Mouse (Mus musculus) thymus, postnatal 36 days (tissue): ENCODE results near the gene Cbfa2t3.
A peak's percentile ranks its signal among the peaks of the same experiment; 100 is the strongest.
"Not testable (repeated sequence)": the region's sequence is repeated elsewhere in the genome, so short reads cannot be mapped to it uniquely, and the experiment has no call there.

ENCODE experiments used
- DNase-seq, 2 experiments: peaks; one replicate each; pipeline ENCODE4 v3.0.0; 2022; ENCODE audit warnings: mixed read lengths in 2 of 2

Cbfa2t3 gene

DNA sequence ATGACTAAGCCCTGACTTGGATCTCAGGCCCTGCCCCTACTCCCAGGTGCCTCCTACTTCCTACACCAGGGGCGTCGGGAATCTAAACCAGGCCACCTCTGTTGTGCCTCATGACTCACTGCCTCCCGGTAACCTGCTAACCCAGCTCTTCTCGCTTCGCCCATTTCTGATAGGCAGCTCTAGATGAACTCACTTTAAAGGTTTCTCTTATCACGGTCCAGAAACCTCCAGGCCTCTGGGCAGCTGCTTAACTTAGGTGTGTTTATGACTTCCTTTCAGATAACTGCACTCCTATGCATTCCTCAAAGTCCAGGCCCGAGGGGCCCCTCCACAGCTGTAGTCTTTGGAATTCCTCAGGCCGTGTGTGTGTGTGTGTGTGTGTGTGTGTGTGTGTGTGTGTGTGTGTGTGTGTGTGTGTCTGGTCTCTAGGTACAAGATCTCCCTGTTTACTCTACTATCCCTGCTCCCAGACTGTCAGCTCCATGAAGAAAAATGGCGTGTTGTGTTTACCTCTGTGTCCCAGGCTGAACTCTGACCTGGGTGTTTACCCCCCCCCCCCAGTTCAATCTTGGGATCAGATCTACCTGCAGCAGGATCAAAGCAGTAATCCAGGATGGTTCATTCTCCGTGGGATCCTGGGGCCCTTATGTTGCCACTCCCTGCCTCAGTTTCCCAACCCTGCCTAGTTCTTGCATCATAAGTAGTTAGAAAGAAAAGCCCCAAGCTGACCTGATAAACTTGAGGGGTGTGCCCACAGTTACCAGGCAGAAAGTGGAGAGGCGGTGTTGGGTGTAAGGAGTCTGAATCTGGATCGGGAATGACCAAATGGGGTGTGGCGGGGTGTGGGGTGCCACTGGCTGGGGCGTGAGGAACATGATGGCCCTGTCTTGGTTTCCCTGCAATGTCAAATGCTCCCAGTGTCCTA, 62.8 kb downstream of the Cbfa2t3 start:
- no peak for DNase-seq

DNA sequence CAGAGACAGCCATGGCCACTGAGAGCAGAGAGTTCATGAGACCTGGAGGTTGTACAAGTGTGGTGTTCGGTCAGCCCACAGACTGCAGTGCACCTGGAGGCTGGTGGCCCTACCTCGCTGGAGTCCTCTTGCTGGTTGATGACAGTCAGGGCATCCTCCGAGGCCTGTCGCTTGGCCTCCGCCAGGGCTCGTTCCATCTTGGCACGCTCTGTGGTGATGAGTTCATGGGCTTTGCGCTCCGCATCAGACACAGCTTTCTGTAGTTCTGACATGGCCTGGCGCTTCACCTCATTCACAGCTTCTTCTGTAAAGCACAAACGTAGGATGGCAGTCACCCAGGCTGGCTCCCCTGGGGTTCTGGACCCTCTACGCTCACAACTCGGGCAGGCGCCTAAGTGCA, 65.7 kb downstream of the Cbfa2t3 start:
- DNase-seq = no peak

DNA sequence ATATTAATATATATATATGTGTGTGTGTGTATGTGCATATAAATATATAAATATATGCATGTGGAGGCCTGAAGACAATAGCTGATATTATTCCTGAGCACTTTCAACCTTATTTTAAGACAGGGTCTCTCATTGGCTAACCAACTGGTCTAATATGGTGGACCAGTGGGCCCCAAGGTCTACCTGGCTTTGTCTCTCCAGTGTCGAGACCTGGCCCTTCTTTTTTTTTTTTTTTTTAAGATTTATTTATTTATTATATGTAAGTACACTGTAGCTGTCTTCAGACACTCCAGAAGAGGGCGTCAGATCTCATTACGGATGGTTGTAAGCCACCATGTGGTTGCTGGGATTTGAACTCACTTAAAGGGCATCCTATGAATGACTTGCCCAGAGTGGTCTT, 66.8 kb downstream of the Cbfa2t3 start:
- DNase-seq = not testable (repeated sequence)

DNA sequence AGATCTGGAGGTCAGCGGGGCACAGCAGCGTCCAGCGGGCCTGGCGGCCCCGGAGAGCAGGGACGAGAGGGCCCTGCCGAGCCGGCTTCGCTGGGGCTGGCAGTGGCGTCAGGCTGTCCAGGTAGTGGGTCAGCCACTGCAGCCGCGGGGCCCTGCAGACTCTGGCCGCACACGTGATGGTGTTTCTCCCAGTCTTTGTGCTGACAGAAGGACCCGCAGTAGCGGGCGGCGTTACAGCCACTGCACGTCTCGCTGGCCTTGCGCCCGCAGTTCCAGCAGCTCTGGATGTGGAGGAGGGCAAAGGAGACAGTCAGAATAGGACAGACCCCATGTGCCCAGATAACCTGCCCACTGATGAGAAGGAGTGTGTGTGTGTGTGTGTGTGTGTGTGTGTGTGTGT, 68.2 kb downstream of the Cbfa2t3 start:
- no peak for DNase-seq

DNA sequence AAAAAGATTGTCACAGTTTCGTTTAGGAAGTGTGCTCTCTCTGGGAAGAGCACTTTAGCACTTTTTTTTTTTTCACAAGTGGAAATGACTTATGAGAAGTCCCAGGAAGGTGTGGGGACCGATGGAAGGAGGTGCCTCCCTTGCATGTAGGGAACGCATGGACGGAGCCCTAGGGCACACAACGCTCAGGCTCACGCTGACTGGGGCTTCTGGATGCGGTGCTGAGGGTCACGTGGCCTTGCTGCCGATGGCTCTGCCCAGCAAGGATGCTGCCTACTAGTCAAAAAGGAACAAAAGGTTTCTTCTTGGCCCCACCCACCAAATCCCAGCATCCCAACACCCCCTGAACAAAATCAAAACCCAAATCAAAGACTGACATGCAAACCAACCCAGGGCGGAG, 69.5 kb downstream of the Cbfa2t3 start:
- DNase-seq = no peak

DNA sequence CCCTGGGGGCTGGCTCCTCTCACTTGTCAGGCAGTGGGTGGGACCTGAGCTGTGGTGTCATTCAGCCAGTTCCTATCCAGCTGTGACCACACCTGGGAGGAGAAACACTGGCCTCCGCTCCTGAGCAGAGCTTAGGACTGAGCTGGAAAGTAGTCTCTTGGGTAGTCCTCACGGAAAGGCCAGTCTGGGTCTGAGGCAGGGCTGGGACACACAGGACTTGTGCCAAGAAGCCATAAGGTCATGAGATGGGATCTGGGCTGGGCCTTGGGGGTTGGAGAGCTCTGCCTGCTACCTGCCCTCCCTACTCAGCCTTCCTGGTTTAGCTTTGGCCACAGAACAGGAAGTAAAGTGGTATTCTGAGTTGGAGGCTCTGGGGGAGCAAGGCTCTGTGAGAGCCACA, 72.0 kb downstream of the Cbfa2t3 start:
- no peak for DNase-seq

DNA sequence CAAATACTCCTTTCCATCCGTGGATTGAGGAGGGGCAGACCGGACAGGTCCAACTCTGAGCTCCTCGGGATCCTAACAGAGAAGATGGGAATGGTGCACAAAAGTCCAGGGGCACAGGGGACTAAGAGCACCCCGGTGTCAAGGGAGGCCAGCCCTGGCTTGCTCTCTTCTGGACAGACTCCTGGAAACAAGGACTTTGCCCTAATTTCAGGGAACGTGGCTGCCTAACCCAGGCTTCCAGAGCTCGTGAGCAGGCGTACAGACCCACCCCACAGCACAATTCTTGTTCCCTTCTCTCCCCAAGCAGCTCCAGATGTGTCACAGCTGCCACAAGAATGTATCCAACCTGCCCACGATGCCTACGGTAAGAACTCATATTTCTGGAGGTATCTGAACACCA, 73.1 kb downstream of the Cbfa2t3 start:
- no peak for DNase-seq

DNA sequence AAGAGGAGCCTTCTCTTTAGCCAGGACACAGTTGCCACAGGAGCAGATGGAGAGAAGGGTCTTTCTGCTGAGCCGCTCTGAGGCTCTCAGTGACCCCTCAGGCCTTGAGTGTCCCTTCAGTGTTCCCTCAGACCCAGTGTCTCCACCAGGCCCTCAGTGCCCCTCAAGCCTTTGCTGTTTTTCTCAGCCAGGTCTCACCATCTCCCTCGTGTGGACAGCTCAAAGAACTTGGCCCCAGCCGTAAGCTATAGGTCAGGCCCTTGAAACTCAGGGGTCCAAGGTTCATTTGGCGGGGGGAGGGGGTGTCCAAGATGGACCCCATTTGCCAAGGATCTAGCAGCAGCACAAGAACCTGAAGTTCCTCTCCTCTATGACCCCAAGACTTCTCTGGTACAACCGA, 74.3 kb downstream of the Cbfa2t3 start:
- no peak for DNase-seq

DNA sequence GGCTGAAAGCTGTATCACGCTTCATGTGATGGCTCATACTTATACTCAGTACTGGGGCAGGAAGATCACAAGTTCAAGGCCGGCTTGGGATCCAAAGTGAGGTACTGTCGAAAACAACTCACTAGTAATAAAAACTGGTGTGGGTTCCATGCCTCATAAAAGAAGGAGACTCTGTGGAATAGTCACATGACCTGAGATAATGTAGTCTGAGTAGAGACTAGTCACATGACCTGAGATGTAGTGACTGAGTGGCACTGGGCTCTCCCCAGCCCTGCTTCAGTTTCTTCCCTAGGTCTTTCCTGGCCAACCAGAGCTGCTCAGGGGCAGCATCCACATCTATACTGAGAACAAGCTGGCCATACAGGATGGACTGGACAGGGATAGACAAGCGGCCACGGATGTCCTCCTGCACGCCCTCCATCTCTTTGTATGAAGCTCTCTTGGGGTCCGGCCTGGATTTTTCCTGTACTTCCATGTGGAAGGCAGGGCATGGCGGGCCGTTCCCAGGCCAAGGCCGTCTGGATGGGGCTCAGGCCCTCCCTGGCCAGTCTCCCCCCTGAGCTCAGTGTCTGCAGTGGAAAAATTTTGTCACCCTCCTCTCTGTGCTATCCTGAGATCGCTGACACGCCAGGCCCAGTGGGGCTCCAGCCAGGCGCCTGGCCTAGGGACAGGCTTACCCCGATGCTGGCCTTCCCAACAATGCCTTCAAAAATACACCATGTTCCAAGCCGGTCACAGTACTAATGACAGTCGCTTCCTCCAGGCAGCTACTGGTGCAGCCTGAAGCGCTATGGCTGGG, 74.9 kb downstream of the Cbfa2t3 start:
- no peak for DNase-seq

DNA sequence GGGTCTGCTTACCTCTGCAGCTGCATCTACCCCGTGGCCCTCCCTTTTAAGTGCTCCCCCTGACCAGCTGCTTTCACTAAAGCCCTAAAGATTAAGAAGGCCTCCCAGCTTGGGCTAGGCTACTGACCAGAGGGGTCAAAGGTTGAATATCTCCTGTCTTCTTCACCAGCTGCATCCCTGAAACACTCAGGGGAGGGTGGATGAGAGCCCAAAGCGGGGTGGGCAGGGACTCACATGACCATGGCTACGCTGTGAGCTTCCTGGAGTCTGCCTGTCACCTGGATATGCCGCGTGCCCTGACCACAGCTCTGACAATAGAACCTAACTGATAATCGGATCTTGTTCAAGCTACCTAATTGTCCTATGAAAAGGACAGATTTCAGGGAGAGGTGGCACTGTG, 76.2 kb downstream of the Cbfa2t3 start, which contains the start of gene Pabpn1l:
Gene Pabpn1l, minus strand, starts transcription at position 13 of the 400 bp plus-strand sequence.
- DNase-seq = no peak

DNA sequence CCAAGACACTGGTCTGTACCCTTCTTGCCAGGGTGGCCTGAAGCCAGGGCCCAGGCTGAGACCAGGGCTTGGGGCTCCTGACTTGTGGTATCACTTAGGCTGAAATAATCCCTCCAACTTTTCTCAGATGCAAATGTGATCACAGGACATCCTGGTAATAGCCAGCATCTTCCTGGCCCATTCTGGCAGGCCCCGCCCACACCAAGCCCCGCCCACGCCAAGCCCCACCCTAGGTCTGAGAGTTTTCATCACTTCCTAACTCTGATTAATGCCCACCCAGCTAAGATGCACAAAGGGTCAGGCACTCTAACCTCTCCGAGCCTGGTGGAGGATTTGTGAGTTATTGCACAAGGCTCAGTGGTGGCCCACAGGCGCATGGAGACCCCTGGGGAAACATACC, 78.5 kb downstream of the Cbfa2t3 start:
- no peak for DNase-seq

DNA sequence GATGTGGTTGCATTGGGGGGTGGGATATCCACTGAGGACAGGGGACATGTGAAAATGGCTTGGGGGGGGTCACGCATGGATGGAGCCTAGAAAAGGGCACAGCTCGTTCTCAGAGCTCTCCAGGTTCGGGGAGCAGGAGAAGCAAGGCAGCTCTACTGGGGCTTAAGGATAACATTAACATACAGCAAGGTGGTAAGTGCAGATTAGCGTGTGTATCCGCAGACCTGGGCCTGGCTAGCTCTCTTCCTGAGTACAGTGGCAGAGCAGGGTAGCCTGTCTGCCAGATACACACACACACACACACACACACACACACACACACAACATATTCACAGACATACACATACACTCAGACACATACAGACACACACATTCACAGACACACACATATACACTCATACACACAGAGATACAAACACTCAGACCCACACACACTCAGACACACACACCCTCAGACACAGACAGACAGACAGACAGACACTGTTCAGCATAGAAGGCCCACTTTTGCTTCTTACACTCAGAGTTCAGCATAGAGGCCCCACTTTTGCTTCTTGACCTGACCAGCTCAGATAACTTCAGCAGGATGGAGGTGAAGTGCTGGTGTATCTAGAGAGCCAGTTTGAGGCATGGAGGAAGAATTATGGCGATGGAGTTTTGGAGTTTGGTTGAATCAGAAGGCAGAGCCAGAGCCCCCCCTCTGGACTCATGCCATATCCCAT, 80.1 kb downstream of the Cbfa2t3 start:
- DNase-seq = no peak

DNA sequence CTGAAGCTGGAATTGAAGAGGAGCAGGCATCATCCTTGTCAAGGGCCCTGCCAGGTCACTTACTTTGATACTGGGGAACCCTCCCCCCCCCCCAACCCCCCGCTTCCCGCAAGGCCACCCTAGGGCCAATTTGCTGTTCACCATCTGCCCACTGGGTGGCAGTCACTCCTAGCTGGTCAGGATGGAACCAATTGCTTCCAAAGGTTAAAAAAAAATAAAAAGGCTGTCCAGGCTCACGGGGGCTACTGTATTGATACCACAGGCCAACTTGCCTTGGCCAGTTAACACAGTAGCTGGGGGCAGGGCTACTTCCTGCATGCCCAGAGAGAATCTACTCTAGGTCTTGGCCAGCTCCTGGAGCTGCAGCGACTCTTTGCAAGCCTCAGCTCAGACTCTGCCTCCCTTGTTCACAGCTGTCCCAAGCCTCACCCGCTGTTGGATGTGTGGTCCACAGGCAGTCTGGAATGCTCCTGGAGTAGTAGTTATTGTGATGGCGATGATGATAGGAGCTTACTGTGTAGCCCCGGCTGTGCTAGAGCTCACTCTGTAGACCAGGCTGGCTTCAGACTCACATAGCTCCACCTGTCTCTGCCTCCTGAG, 80.9 kb downstream of the Cbfa2t3 start:
- DNase-seq = peak; percentile 75 to 83

DNA sequence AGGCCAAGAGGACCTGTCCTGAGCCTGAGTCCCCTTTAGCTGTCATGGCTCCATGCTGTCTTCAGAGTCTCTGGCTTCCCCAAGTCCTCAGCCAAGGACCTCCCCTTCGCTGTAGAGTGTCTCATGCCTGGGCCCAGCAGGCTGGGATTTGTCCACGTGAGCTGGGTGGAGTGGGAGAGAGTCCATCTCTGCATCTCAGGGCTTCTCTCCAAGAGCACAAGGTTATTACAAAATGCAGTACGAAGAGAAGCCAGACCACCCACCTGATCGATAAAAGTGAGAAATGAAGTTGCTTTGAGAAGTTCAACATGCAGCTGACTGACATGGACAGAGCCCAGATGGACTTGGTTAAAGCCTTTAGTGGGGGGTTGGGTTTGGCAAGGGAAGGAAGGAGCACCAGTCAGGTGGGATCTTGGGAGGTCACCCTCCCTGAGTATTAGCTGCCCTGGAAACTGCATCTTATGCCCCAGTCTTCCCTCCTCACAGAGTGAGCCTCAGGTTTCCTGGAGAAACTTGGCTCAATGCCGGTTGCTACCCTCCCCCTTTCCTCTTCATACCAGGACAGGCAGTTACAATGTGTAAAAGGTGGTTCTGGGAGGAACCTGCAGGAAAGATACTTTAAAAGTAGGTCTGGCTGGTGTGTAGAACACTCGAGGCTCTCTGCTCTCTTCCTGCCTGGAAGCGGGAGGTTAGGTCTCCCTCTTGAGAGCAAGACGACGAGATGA, 82.6 kb downstream of the Cbfa2t3 start:
- DNase-seq = no peak

DNA sequence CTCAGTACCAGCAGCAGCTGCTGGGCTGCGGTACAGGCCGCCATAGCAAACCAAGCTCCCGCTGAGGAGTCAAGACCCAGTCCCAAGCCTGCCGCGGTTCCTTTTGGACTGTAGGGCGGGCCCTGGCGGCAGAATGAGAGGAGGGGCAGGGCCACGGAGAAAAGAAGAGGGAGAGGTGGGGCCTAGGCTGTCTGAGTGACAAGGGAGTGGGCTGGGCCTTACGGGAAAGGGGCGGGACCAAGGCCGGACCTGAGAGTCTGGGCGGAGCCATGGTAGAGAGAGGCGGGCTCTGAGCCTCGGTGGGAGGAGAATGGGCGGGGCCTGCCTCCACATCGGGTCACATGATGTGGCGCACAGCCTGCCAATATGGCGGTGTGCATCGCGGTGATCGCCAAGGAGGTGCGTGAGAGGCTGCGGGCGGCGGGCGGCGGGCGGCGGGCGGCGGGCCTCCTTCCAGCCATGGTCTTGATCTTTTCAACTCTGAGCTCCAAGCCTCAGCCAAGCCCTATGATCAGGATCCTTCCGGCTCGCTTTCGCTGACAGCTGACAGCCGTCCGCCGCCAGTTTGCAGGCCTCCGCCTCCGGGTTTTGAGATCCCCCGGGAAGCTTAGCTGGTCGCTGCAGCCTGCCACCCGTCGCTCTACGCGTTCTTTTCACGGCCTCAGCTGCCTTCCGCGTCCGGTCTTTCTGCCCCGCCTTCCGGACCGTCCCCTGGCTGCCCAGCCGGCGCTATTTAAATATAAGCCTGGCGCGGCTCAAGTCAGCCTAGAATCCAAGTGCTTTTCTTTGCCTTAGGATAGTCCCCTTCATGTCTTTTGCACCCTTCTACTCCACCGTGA, 87.4 kb downstream of the Cbfa2t3 start, which contains the start of the genes Galns and Trappc2l:
Gene Galns, minus strand, starts transcription at position 169 of the 839 bp plus-strand sequence.
Gene Trappc2l, plus strand, starts transcription at position 346 of the 839 bp plus-strand sequence.
- DNase-seq = peak; percentile 95 to 96

DNA sequence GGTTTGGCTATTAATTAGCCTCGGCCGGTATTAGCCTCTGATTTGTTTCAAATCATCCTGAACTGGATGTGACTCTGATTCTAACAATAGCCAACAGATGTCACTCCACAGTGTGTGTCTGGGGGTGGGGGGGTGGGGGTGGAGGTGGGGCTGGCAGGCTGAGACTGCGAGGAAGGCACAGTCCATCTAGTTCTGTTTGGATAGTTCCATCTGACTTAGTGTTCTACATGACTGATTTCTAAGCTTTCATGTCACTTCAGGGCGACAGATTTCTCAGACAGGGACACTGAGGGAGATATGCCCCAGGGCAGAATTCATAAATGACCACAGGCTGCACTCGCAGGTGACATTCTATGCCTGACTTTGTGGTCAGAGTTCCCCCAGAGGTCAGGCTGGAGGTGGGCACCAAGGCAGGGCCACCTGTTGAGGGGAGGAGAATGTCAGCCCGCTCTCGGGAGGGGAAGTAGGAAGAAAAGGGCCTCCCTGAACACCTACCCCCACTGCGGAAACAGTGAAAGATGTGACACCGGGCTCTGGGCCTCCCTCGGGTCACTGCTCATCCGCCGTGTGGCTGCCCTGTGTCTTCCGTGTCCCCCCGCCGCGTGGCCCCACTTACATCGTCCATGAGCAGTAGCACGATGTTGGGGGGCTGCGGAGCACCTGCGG, 88.2 kb downstream of the Cbfa2t3 start:
- DNase-seq = no peak

DNA sequence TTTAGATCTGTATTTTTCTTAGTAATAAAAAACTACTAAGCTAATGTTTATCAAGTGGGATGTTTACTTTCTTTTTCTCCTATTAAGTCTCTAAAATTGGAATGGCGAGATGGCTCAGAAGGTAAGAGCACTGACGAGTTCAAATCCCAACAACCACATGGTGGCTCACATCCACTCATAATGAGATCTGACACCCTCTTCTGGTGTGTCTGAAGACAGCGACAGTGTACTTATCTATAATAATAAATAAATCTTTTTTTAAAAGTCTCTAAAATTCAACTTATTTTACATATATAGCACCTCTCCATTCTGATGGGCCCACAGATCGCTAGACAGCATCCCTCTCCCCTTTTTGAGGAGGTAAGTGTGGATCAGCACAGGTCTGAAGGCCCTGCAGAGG, 88.7 kb downstream of the Cbfa2t3 start:
- DNase-seq = no peak

DNA sequence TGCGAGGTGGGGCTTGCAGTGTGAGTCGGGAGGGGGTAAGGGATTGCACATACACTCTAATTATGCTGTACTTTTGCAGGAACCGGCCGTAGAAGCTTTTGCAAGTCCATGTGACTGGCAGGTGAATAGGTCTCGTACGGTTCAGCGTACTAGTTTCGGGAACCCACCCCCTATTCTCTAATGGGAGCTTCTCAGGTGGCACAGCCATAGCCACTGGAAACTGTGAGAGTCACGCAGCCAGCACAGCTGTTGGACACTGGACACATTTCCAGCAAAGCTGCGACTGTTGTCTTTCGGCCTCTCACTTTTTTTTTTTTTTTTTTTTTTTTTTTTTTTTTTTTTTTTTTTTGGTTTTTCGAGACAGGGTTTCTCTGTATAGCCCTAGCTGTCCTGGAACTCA, 92.1 kb downstream of the Cbfa2t3 start:
- DNase-seq = no peak

DNA sequence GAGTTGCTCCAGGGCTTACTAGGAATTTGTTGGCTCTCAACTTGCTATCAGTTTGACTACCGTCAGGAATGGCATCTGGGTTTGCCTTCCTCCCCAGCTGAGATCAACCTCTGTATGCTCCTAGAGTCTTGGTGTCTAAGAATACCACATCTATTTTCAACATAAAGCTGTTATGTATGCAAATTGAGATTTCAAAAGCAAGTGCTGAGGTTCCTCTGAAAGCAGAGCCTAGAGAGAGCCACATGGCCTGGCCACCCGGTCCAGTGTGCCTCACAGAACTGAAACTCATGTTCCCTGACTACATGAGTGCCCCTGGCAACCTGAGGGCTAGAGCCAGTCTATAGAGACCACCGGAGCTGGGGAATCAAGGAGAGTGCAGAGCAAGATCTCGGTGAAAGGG, 93.5 kb downstream of the Cbfa2t3 start:
- DNase-seq = no peak

DNA sequence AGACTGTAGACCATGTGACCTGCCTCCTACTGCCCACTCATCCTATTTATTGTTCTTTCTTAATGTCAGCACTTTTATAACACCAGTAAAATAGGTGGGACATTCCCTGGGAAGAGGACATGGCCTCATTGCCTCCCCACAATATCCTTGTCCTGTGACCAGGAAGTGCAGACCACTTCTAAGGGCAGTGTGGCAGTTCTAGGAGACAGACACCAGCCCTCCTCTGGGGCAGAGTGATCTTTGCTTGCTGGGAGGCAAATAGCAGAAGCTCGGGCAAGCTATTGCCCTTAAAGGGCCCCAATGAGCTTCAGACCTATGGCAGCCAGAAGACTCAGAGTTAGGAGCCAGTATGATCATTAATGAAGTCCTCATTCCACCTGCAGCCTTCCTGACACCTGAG, 94.3 kb downstream of the Cbfa2t3 start:
- no peak for DNase-seq
